Mouse (Mus musculus) stomach, embryonic 15.5 days (tissue): Measurements from ENCODE around the gene Mettl14. TPM values are rescaled to one million over a fixed set of nuclear protein-coding genes. Genes with fewer than 3 reads are reported as not detected.

Experiments
- ATAC-seq: fragments of 200-750 bp; cut with Nextera tagmentation; 2 replicates; pipeline ENCODE4 v1.8.0; 2017; ENCODE audit warnings: low read depth, moderate number of reproducible peaks, moderate TSS enrichment; ENCODE audit not compliant: insufficient read depth, low FRiP score
- H3K27ac ChIP-seq: fragments of 300-500 bp; sonication (generic); 2 replicates; pipeline ENCODE4 v1.5.1; 2015; ENCODE audit warnings: mild to moderate bottlenecking, inconsistent platforms
- H3K27me3 ChIP-seq: fragments of 300-500 bp; sonication (generic); replicated peaks from 2 replicates; pipeline ENCODE4 v1.6.1; 2015; ENCODE audit warnings: inconsistent platforms
- H3K36me3 ChIP-seq: fragments of 300-500 bp; sonication (generic); 2 replicates; pipeline ENCODE4 v1.6.1; 2015; ENCODE audit warnings: inconsistent platforms
- H3K4me1 ChIP-seq: fragments of 300-500 bp; sonication (generic); 2 replicates; pipeline ENCODE4 v1.6.1; 2015; ENCODE audit warnings: inconsistent platforms
- H3K4me2 ChIP-seq: fragments of 300-500 bp; sonication (generic); 2 replicates; pipeline ENCODE4 v1.6.1; 2015; ENCODE audit warnings: mild to moderate bottlenecking, inconsistent platforms
- H3K4me3 ChIP-seq: fragments of 300-500 bp; sonication (generic); replicated peaks from 2 replicates; pipeline ENCODE4 v1.5.1; 2015; ENCODE audit warnings: inconsistent platforms
- H3K9ac ChIP-seq: fragments of 300-500 bp; sonication (generic); 2 replicates; pipeline ENCODE4 v1.6.1; 2015; ENCODE audit warnings: inconsistent platforms
- H3K9me3 ChIP-seq: fragments of 300-500 bp; sonication (generic); 2 replicates; pipeline ENCODE4 v1.6.1; 2016; ENCODE audit warnings: inconsistent platforms
- WGBS: fragments of 180-500 bp; shearing (Covaris S2); methylation state at CpG from one replicate; pipeline ENCODE4 v1.1.7; 2015; 5-methylcytosine and 5-hydroxymethylcytosine counted together
- polyA plus RNA-seq: library from polyadenylated mRNA; unstranded; fragments of >200 nt; fragmentation: Nextera tagmentation; extraction: Ambion mirVana; gene quantifications from 2 replicates; pipeline ENCODE4 v1.2.1, GENCODE M21; 2015

The Mettl14 gene
- polyA plus RNA-seq, 1 experiment from 2014 or later: 23.3 TPM

DNA sequence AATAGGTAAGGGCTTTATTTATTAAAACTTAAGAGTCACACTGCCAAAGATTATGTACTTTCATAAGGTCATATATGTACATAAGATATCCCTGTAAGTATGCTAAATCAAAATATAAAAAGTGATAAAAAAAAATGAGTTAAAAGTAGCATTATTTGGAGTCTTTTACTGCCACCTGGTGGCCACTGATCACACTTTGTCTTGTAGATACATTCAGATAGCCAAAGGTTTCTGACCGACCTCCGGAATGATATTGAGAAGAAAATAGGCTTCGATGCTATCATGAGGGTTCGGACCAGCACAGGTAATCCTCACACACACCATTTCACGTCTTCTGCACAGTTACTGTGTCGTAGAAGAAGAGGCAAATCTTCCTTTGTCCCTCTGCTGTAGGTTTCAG is 32.7 kb downstream of the Mettl14 start:
- no peak overlapping the region for H3K4me3 ChIP-seq
- H3K9ac ChIP-seq: no peak overlapping the region
- no peaks in the 10 kb centered on the region for H3K4me1 ChIP-seq
- no peak overlapping the region for H3K4me2 ChIP-seq
- H3K27ac ChIP-seq: no peak overlapping the region
- ATAC-seq: no peak
- H3K36me3 ChIP-seq: peaks cover 49% of the 10 kb centered on the region
- H3K9me3 ChIP-seq: no peaks in the 10 kb centered on the region
- no peaks in the 10 kb centered on the region for H3K27me3 ChIP-seq
- 61% methylated on average over 6 of the region's 6 CpGs for WGBS

DNA sequence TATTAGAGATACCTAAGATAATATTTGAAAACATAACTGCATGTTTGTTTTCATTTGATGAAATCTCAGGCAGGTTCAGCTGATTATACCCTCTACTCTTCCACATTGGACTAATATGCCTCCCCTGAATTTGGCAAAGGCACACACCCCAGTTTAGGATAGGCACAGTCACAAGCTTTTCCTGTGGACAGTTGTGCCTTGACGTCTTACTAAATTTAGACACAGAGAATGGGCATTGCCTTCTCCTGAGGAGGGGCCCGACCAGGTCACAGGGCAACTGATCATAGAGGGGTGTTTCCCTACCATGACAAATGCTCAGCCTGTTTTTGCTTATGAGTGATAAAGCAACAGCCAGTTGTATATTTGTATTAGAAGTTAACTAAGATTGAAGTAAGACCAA is 34.4 kb downstream of the Mettl14 start:
- peaks cover 36% of the 10 kb centered on the region for H3K36me3 ChIP-seq
- no peaks in the 10 kb centered on the region for H3K27me3 ChIP-seq
- WGBS: 70% methylated on average over 2 of the region's 2 CpGs
- H3K4me3 ChIP-seq: no peak overlapping the region
- no peak overlapping the region for H3K27ac ChIP-seq
- ATAC-seq: no peak
- no peak overlapping the region for H3K9ac ChIP-seq
- H3K9me3 ChIP-seq: no peaks in the 10 kb centered on the region
- no peaks in the 10 kb centered on the region for H3K4me1 ChIP-seq
- no peak overlapping the region for H3K4me2 ChIP-seq

DNA sequence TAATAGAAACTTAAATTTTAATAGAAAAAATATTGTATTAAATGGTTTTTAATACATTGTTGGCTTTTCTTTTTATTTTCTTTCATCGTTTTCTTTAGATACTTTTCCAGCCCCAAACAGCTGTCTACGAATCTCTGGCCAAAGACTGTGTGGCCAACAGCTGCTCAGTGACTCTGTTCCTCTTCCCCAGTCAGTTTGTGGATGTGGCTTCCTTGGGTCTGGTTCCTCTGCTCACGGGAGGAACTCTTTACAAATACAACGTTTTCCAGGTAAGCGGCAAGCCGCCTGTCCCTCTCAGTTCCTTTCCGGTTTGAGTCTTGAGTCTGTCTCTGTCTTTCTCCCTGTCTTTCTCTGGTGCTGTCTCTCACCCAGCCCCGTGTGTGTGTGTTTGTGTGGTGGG is 35.3 kb downstream of the Mettl14 start:
- Histone ChIP-seq H3K4me2 (no peak overlapping the region), H3K9me3 (no peaks in the 10 kb centered on the region), H3K4me3 (no peak overlapping the region), H3K27me3 (no peaks in the 10 kb centered on the region), H3K4me1 (no peaks in the 10 kb centered on the region), H3K27ac (no peak overlapping the region), H3K36me3 (peaks cover 38% of the 10 kb centered on the region), H3K9ac (no peak overlapping the region)
- ATAC-seq: no peak
- WGBS: 76% methylated on average over 8 of the region's 8 CpGs

DNA sequence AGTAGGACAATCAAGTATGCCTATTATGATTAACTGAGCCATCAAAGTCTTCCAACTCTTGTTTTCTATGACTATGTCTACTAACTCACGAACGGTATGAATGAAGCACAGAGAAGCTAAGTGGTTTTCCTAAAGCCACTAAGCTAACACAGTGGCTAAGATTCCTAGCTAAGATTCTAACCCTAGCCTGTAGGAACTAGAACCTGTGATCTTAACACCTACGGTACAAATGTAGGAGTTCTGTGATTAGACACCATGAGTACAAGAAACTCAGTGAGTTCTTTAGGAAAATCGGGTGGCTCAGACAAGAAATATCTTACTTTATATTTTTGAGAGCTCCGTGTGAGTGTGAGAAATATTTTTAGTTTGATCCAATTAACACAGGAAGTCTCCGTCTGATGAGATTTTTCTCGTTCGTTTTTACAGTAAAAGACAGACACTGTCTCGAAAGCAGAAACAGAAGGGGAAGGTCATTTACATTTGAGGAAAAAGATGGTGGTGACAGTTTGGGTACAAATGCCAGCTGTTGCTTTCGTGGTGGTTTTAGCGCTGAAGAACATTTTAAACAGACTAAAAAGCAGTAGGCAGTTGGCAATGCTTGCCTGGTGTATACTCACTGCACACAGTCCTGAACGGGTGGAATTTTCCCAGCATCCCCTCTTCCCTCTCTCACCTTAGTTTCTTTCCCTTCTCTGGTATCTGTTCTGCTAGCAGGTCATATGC is 37.7 kb downstream of the Mettl14 start:
- no peak for ATAC-seq
- no peak overlapping the region for H3K9ac ChIP-seq
- peaks cover 30% of the 10 kb centered on the region for H3K36me3 ChIP-seq

DNA sequence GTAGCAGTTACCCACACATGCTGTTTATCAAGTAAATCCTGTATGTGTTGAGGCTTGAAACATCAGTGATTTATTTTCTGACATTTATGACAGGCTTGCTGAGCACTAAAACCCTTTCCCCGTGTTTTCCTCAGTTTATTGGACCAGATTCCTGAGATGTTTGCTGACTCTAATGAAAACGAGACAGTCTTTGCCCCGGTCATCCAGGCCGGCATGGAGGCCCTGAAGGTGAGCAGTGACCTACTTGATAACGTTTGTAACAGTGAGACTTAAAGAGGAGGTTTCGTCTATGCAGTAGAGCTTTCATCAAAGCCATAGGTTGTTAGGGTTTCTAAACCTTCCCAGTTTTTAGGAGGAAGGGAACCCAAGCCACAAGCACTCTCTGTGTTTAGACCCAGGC is 42.2 kb downstream of the Mettl14 start:
- no peak for ATAC-seq
- 54% methylated on average over 6 of the region's 6 CpGs for WGBS

More for the DNA sequence above, 37.7 kb downstream of the Mettl14 start:
- 63% methylated on average over 12 of the region's 12 CpGs for WGBS
- Histone ChIP-seq H3K27ac (no peak overlapping the region), H3K4me1 (no peaks in the 10 kb centered on the region), H3K9me3 (no peaks in the 10 kb centered on the region), H3K4me3 (no peak overlapping the region), H3K27me3 (no peaks in the 10 kb centered on the region), H3K4me2 (no peak overlapping the region)

DNA sequence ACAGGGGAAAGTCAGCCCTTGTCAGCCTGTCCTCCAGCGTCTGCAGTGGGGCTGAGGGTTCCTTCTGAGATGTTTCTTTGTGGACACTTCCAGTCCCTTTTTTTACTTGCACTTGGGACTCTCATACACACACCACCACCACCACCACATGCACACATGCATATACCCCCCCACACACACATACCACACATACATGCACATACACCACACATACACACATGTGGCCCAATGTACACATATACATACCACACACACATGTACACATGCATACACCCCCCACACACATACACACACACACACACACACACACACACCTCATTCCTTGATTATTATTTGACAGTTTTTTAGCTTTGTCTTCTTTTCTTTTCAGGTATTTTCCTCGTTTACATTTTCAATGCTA is 44.9 kb downstream of the Mettl14 start:
- Histone ChIP-seq H3K27me3 (no peaks in the 10 kb centered on the region), H3K27ac (no peak overlapping the region), H3K4me2 (no peak overlapping the region), H3K4me3 (no peak overlapping the region), H3K4me1 (peaks cover 14% of the 10 kb centered on the region), H3K9me3 (no peaks in the 10 kb centered on the region), H3K36me3 (peaks cover 29% of the 10 kb centered on the region), H3K9ac (no peak overlapping the region)
- WGBS: 85% methylated on average over 2 of the region's 2 CpGs
- ATAC-seq: no peak

More for the DNA sequence above, 42.2 kb downstream of the Mettl14 start:
- no peaks in the 10 kb centered on the region for H3K4me1 ChIP-seq
- H3K27me3 ChIP-seq: no peaks in the 10 kb centered on the region
- H3K4me3 ChIP-seq: no peak overlapping the region
- H3K9me3 ChIP-seq: no peaks in the 10 kb centered on the region
- H3K4me2 ChIP-seq: no peak overlapping the region
- H3K27ac ChIP-seq: no peak overlapping the region
- peaks cover 30% of the 10 kb centered on the region for H3K36me3 ChIP-seq
- no peak overlapping the region for H3K9ac ChIP-seq

DNA sequence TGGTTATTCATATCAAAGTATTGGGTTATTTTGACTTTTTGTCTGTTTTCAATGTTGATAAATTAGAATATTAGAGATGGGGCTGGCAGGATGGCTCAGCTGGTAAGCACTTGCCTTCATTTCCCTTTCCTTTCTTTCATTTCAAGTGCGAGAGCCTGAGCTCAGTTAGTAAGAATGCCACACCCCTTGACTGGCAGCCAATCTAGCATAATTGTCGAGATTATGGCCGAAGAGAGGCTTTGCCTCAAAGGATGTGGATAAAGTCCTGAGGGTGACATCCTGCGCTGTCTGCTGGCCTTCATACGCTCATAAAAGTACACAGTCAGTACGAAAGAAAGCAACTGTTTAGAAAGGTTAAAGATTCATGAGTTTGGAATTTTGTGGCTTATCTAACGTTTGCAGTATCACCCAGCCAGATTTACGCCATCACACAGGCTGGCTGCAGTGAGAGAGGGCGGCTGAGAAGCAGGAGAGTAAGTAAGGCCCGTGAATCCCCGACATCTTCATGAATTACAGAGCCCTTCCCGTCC is 47.2 kb downstream of the Mettl14 start:
- ATAC-seq: no peak
- H3K4me2 ChIP-seq: no peak overlapping the region
- H3K36me3 ChIP-seq: peaks cover 17% of the 10 kb centered on the region; the same call in 1 of the 2 replicates
- WGBS: 46% methylated on average over 12 of the region's 12 CpGs
- no peak overlapping the region for H3K9ac ChIP-seq
- H3K27ac ChIP-seq: peak overlapping the region; percentile 21; the same call in 1 of the 2 replicates
- H3K4me1 ChIP-seq: peaks cover 26% of the 10 kb centered on the region
- H3K27me3 ChIP-seq: no peaks in the 10 kb centered on the region
- H3K9me3 ChIP-seq: no peaks in the 10 kb centered on the region
- no peak overlapping the region for H3K4me3 ChIP-seq

DNA sequence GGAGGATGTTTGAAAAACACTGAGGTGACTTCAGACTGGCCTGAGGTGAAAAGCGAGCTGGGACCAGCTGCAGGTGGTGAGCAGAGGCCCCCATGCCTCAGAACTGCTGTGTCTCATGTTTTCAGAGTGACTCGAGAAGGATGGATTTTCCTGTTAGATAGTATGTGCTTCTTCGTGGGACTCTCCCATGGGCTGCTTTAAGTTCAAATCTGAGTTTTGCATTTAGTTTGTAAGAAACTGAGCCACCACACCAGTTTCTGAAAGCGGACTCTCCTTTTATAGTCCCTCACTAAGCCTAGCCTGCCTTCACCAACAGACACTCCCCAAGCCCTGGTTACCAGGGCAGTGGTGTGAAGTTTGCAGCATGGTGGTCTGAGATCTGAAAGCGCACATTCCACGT is 48.1 kb downstream of the Mettl14 start:
- H3K4me2 ChIP-seq: no peak overlapping the region
- no peak overlapping the region for H3K9ac ChIP-seq
- H3K4me3 ChIP-seq: no peak overlapping the region
- no peak for ATAC-seq
- WGBS: 62% methylated on average over 6 of the region's 6 CpGs
- H3K27me3 ChIP-seq: no peaks in the 10 kb centered on the region
- no peaks in the 10 kb centered on the region for H3K9me3 ChIP-seq
- peaks cover 27% of the 10 kb centered on the region for H3K4me1 ChIP-seq
- peaks cover 15% of the 10 kb centered on the region; the same call in 1 of the 2 replicates for H3K36me3 ChIP-seq
- peak overlapping the region; percentile 21 for H3K27ac ChIP-seq

DNA sequence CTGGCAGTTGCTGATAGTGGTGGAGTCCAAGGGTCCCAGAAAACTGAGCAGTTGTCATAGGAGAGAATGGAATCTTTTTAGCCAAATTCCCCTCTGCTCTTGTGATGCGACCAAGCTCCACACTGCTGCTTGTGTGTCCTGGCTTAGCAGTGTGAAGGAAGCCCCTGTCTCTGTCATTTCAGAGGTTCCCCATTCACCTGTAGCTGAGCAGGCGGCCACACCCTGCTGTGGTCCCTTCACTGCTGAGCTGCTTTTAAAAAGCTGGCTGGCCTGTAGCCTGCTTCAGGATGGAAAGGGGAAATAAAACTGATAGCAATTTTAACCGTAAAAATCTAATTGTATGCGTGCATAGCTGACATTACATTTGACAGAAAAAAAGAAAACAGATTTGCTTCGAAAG is 49.0 kb downstream of the Mettl14 start:
- Histone ChIP-seq H3K4me2 (no peak overlapping the region), H3K27me3 (no peaks in the 10 kb centered on the region), H3K27ac (peak overlapping the region; percentile 71; the same call in 1 of the 2 replicates), H3K4me1 (peaks cover 30% of the 10 kb centered on the region), H3K9me3 (no peaks in the 10 kb centered on the region), H3K9ac (no peak overlapping the region), H3K36me3 (peaks cover 15% of the 10 kb centered on the region; the same call in 1 of the 2 replicates), H3K4me3 (no peak overlapping the region)
- 68% methylated on average over 5 of the region's 5 CpGs for WGBS
- no peak for ATAC-seq

DNA sequence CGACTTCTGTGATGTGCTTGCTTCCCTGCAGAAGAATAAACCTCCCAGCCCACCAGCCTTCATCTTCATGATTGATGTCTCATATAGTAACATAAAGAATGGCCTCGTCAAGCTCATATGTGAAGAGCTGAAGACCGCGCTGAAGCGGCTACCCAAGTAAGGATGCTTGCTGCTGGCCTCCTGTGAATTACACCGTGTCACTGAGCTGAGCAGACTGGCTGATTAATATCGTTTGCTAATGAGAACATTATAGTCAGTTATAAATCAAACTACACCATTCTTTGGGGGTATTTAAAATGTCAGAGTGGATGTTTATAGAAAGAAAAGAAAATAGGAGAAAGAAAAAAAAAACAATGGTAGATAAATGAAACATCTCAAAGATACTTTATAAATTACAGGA is 49.5 kb downstream of the Mettl14 start:
- Histone ChIP-seq H3K27me3 (no peaks in the 10 kb centered on the region), H3K4me1 (peaks cover 30% of the 10 kb centered on the region), H3K9me3 (no peaks in the 10 kb centered on the region), H3K4me2 (no peak overlapping the region), H3K4me3 (no peak overlapping the region), H3K27ac (peak overlapping the region; percentile 71; the same call in 1 of the 2 replicates), H3K36me3 (peaks cover 15% of the 10 kb centered on the region; the same call in 1 of the 2 replicates), H3K9ac (no peak overlapping the region)
- no peak for ATAC-seq
- 33% methylated on average over 7 of the region's 7 CpGs for WGBS

DNA sequence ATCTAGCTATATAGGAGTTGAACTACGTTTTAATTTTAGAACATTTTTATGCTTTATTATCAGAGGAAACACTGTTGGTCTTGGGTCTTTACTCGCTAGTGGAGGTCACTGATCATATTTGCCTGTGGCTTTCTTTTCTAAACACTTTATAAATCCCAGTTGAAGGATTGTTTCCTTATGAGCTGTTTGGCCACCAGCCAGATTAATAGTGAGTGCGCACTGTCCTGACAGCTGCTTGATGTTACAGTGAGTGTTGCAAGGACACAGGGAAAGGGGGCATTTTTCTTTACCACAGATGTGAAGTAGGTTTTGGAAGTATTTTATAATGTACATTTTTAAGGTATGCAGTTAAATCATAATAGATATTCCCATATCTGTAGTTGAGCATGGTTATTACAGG is 50.4 kb downstream of the Mettl14 start:
- no peaks in the 10 kb centered on the region for H3K27me3 ChIP-seq
- ATAC-seq: peak; percentile 59; the same call in 1 of the 2 replicates
- peaks cover 30% of the 10 kb centered on the region for H3K4me1 ChIP-seq
- peaks cover 8% of the 10 kb centered on the region; the same call in 1 of the 2 replicates for H3K36me3 ChIP-seq
- 15% methylated on average over 3 of the region's 3 CpGs for WGBS
- no peak overlapping the region for H3K9ac ChIP-seq
- H3K9me3 ChIP-seq: no peaks in the 10 kb centered on the region
- H3K27ac ChIP-seq: peak overlapping the region; percentile 71
- H3K4me2 ChIP-seq: no peak overlapping the region
- H3K4me3 ChIP-seq: no peak overlapping the region

DNA sequence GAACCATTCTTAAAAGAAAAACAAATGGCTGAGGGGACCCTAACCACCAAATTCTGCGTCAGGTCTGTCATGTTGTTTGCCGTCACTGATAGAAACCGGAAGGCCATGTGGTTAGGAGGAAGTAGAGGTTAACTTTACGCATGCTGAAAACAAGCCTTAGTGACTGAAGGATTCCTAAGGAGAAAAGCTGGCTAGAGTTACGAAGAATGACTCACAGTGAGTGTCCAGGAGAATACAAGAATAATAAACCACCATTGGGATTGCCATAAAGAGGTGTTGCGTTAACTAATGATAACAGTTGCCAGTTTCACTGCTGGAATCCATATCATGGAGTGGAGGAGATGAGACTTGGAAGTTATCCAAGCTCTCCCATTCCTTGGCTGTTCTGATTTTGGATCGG is 51.0 kb downstream of the Mettl14 start:
- Histone ChIP-seq H3K4me1 (peaks cover 30% of the 10 kb centered on the region), H3K4me3 (no peak overlapping the region), H3K27me3 (no peaks in the 10 kb centered on the region), H3K9ac (no peak overlapping the region), H3K36me3 (peaks cover 4% of the 10 kb centered on the region; the same call in 1 of the 2 replicates), H3K27ac (peak overlapping the region; percentile 87), H3K9me3 (no peaks in the 10 kb centered on the region), H3K4me2 (no peak overlapping the region)
- no peak for ATAC-seq
- 38% methylated on average over 7 of the region's 7 CpGs for WGBS
